Mouse (Mus musculus): ENCODE results near the gene Itpr1. TPM values are rescaled to one million over a fixed set of nuclear protein-coding genes. Genes with fewer than 3 reads are reported as not detected.

The Itpr1 gene
- total RNA-seq, 2 experiments from 2014 or later: 10.1 to 14.0 TPM

- ATAC-seq (replicated peaks; ENCODE audit: low FRiP score, poor library complexity, severe bottlenecking): no peak
Measured at GRCm38 (mm10) chr6:108598691-108599090, 385.8 kb downstream of the Itpr1 start.

GRCm38 (mm10) chr6:108599317-108599716 lies 386.4 kb downstream of the Itpr1 start:
- ATAC-seq (replicated peaks; ENCODE audit: low FRiP score, poor library complexity, severe bottlenecking): no peak

Other genes starting within 250 kb of the Itpr1 start
- 1.9 TPM in 1 of 2 replicates, not detected in the other for gene Setmar, start 148.1 kb upstream of the Itpr1 start, total RNA-seq (2015; ENCODE audit: low replicate concordance)
- gene Setmar, start 148.1 kb upstream of the Itpr1 start, total RNA-seq (2017; ENCODE audit: low replicate concordance): 0.94 TPM in 1 of 2 replicates, not detected in the other
- 5.2 and 8.6 TPM in 2 replicates for gene Sumf1, start 27.5 kb upstream of the Itpr1 start, total RNA-seq (2015; ENCODE audit: low replicate concordance)
- 5.3 TPM in 2 replicates for gene Sumf1, start 27.5 kb upstream of the Itpr1 start, total RNA-seq (2017; ENCODE audit: low replicate concordance)

Measured in erythroblast, adult 5-6 weeks (primary cell).